20 mouse cellular contexts compared by ENCODE assay signal in the genomic region with DNA sequence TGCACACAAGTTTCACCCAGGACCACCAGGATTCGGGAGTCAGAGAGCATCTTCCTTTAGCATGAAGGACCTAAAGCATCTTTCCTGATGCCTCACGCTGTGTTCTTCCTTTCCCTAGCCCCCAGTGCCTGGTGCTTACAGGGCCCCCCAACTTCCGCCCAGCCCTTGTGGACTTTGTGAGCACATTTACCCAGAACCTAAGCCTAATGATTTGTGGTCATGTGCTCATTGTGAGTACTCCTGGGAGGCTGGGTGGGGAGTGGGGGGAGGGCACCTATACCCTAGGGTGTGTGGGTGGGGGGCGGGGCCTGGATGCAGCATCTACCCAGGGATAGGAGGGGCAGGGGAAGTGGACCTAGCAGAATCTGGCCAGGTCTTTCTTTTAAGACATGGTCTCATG. TPM values are rescaled to one million over a fixed set of nuclear protein-coding genes. Genes with fewer than 3 reads are reported as not detected.
"Had no signal": no experiment of that assay in that cellular context is flagged by ENCODE, and none has a peak within 500 bp of the region (broad histone marks: within the 10 kb centered on the region; RNA-seq: fewer than 3 reads in every experiment).

No protein-coding gene starts in this region.

- H3K4me3 ChIP-seq: limb, embryonic 10.5 days; limb, embryonic 13.5 days; midbrain, embryonic 10.5 days; midbrain, embryonic 13.5 days; myocyte; neural tube, embryonic 13.5 days had no signal

- H3K4me2 ChIP-seq: limb, embryonic 13.5 days; midbrain, embryonic 13.5 days; neural tube, embryonic 13.5 days had no signal

- H3K9me3 ChIP-seq: limb, embryonic 10.5 days; limb, embryonic 13.5 days; megakaryocyte, embryonic 14.5 days; midbrain, embryonic 10.5 days; midbrain, embryonic 13.5 days; neural tube, embryonic 13.5 days had no signal

- H3K36me3 ChIP-seq: limb, embryonic 10.5 days; limb, embryonic 13.5 days; midbrain, embryonic 10.5 days; midbrain, embryonic 13.5 days; neural tube, embryonic 13.5 days had no signal

- H3K27me3 ChIP-seq: limb, embryonic 13.5 days; midbrain, embryonic 13.5 days; neural tube, embryonic 13.5 days had no signal

- H3K9ac ChIP-seq: limb, embryonic 13.5 days; liver, embryonic 14.5 days; midbrain, embryonic 13.5 days; neural tube, embryonic 13.5 days had no signal

- H3K27ac ChIP-seq: limb, embryonic 10.5 days; limb, embryonic 13.5 days; liver, embryonic 14.5 days; midbrain, embryonic 10.5 days; midbrain, embryonic 13.5 days; neural tube, embryonic 13.5 days had no signal

- DNase-seq: kidney, adult 18-20 months; kidney, adult 9 months; kidney, postnatal 14 days; kidney, postnatal 4 days; lung, adult 2 months; lung, postnatal 36 days; thymus, adult 2 months; thymus, postnatal 14 days; thymus, postnatal 4 days had no signal

- H3K4me1 ChIP-seq: limb, embryonic 10.5 days; limb, embryonic 13.5 days; midbrain, embryonic 13.5 days; neural tube, embryonic 13.5 days had no signal

- ATAC-seq: inflammation-experienced regulatory T-cells, adult 6 months; midbrain, embryonic 13.5 days; midbrain, embryonic 16.5 days had no signal

RNA-seq across cellular contexts. Expression of a gene that starts 16.7 kb away (rescaled TPM):
- total RNA-seq: monocyte, adult 5-6 weeks had no signal
- polyA plus RNA-seq: limb, embryonic 10.5 days; limb, embryonic 13.5 days; midbrain, embryonic 10.5 days; midbrain, embryonic 16.5 days had no signal
